Mouse (Mus musculus) limb, embryonic 13.5 days (tissue): Measurements from ENCODE around the gene Gm45753. TPM values are rescaled to one million over a fixed set of nuclear protein-coding genes. Genes with fewer than 3 reads are reported as not detected.
"Not testable (repeated sequence)": the region's sequence is repeated elsewhere in the genome, so short reads cannot be mapped to it uniquely, and the experiment has no call there.

Source experiments
- ATAC-seq: fragments of 200-750 bp; cut with Nextera tagmentation; 2 replicates; pipeline ENCODE4 v1.8.0; 2017; ENCODE audit warnings: low read depth, moderate number of reproducible peaks, moderate TSS enrichment; ENCODE audit not compliant: low FRiP score
- H3K27ac ChIP-seq: fragments of 300-500 bp; sonication (generic); 2 replicates; pipeline ENCODE4 v1.5.1; 2015; ENCODE audit warnings: inconsistent platforms, mild to moderate bottlenecking, moderate library complexity
- H3K27me3 ChIP-seq: fragments of 300-500 bp; sonication (generic); 2 replicates; pipeline ENCODE4 v1.6.1; 2015; ENCODE audit warnings: mild to moderate bottlenecking, inconsistent platforms
- H3K36me3 ChIP-seq: fragments of 300-500 bp; sonication (generic); 2 replicates; pipeline ENCODE4 v1.6.1; 2015; ENCODE audit warnings: inconsistent platforms, mild to moderate bottlenecking, moderate library complexity
- H3K4me1 ChIP-seq: fragments of 300-500 bp; sonication (generic); 2 replicates; pipeline ENCODE4 v1.6.1; 2015; ENCODE audit warnings: inconsistent platforms
- H3K4me2 ChIP-seq: fragments of 300-500 bp; sonication (generic); replicated peaks from 2 replicates; pipeline ENCODE4 v1.6.1; 2015; ENCODE audit warnings: inconsistent platforms, mild to moderate bottlenecking, moderate library complexity
- H3K4me3 ChIP-seq: fragments of 300-500 bp; sonication (generic); 2 replicates; pipeline ENCODE4 v1.5.1; 2015; ENCODE audit warnings: moderate library complexity, mild to moderate bottlenecking, inconsistent platforms
- H3K9ac ChIP-seq: fragments of 300-500 bp; sonication (generic); 2 replicates; pipeline ENCODE4 v1.6.1; 2015; ENCODE audit warnings: mild to moderate bottlenecking, inconsistent platforms
- H3K9me3 ChIP-seq: fragments of 300-500 bp; sonication (generic); 2 replicates; pipeline ENCODE4 v1.6.1; 2016; ENCODE audit warnings: inconsistent platforms
- WGBS: fragments of 180-500 bp; shearing (Covaris S2); methylation state at CpG from one replicate; pipeline ENCODE4 v1.1.7; 2015; 5-methylcytosine and 5-hydroxymethylcytosine counted together
- polyA plus RNA-seq: library from polyadenylated mRNA; unstranded; fragments of >200 nt; fragmentation: Nextera tagmentation; extraction: Ambion mirVana; gene quantifications from 2 replicates; pipeline ENCODE4 v1.2.1, GENCODE M21; 2015

Gene Gm45753
- polyA plus RNA-seq: not detected in 2 replicates

GRCm38 (mm10) chr8:45308366-45308765 lies at the start of gene Gm45753:
Gene Gm45753 (minus strand): TSS chr8:45308466.
- H3K27ac ChIP-seq: no peak within 1 kb of the TSS
- H3K27me3 ChIP-seq: no peaks in the 10 kb centered on the region
- H3K36me3 ChIP-seq: no peaks in the 10 kb centered on the region
- H3K4me2 ChIP-seq: no peak within 1 kb of the TSS
- no peak within 1 kb of the TSS for H3K4me3 ChIP-seq
- H3K4me1 ChIP-seq: no peaks in the 10 kb centered on the region
- ATAC-seq: no peak
- 93% methylated on average over 13 of the region's 13 CpGs for WGBS
- no peaks in the 10 kb centered on the region for H3K9me3 ChIP-seq
- H3K9ac ChIP-seq: no peak within 1 kb of the TSS

- no peak overlapping the region for H3K4me2 ChIP-seq
- H3K4me3 ChIP-seq: no peak overlapping the region
- no peak overlapping the region for H3K9ac ChIP-seq
- H3K27ac ChIP-seq: no peak overlapping the region
- 82% methylated on average over 6 of the region's 6 CpGs for WGBS
- H3K9me3 ChIP-seq: no peaks in the 10 kb centered on the region
- peaks cover 13% of the 10 kb centered on the region for H3K4me1 ChIP-seq
- no peak for ATAC-seq
- no peaks in the 10 kb centered on the region; the same call in 1 of the 2 replicates for H3K27me3 ChIP-seq
- H3K36me3 ChIP-seq: peaks cover 27% of the 10 kb centered on the region
These were observed 47.5 kb upstream of the Gm45753 start for GRCm38 (mm10) chr8:45355809-45356208.

GRCm38 (mm10) chr8:45345031-45345430 lies 36.8 kb upstream of the Gm45753 start:
- WGBS: 18% methylated on average over 6 of the region's 6 CpGs

GRCm38 (mm10) chr8:45344298-45344697 lies 36.0 kb upstream of the Gm45753 start:
- Histone ChIP-seq H3K4me3 (no peak overlapping the region), H3K4me1 (no peaks in the 10 kb centered on the region), H3K36me3 (peaks cover 45% of the 10 kb centered on the region), H3K9me3 (no peaks in the 10 kb centered on the region), H3K27ac (no peak overlapping the region), H3K4me2 (no peak overlapping the region), H3K27me3 (no peaks in the 10 kb centered on the region), H3K9ac (no peak overlapping the region)
- no peak for ATAC-seq
- WGBS: 94% methylated on average over 8 of the region's 8 CpGs

More at GRCm38 (mm10) chr8:45345031-45345430, 36.8 kb upstream of the Gm45753 start:
- H3K4me2 ChIP-seq: no peak overlapping the region
- H3K9ac ChIP-seq: no peak overlapping the region
- no peaks in the 10 kb centered on the region for H3K9me3 ChIP-seq
- H3K4me1 ChIP-seq: no peaks in the 10 kb centered on the region
- peaks cover 47% of the 10 kb centered on the region for H3K36me3 ChIP-seq
- no peak overlapping the region for H3K4me3 ChIP-seq
- ATAC-seq: 0 out of 2 replicates have a peak, but pooled peaks have one; percentile 32
- no peak overlapping the region for H3K27ac ChIP-seq
- no peaks in the 10 kb centered on the region for H3K27me3 ChIP-seq

GRCm38 (mm10) chr8:45341630-45342628 lies 33.7 kb upstream of the Gm45753 start:
- Histone ChIP-seq H3K9me3 (no peaks in the 10 kb centered on the region), H3K4me2 (no peak overlapping the region), H3K27ac (no peak overlapping the region), H3K36me3 (peaks cover 34% of the 10 kb centered on the region), H3K9ac (no peak overlapping the region), H3K4me1 (no peaks in the 10 kb centered on the region), H3K27me3 (no peaks in the 10 kb centered on the region), H3K4me3 (no peak overlapping the region)
- no peak for ATAC-seq
- WGBS: 89% methylated on average over 12 of the region's 12 CpGs

GRCm38 (mm10) chr8:45333493-45333892 lies 25.2 kb upstream of the Gm45753 start:
- WGBS: 2% methylated on average over 8 of the region's 8 CpGs
- peak overlapping the region; percentile 88 for H3K4me2 ChIP-seq
- H3K4me3 ChIP-seq: peak overlapping the region; percentile 67
- no peaks in the 10 kb centered on the region for H3K9me3 ChIP-seq
- peak overlapping the region; percentile 69 for H3K9ac ChIP-seq
- H3K36me3 ChIP-seq: no peaks in the 10 kb centered on the region
- ATAC-seq: peak; percentile 54
- 0 out of 2 replicates have a peak, but pooled peaks cover 4% of the 10 kb centered on the region for H3K27me3 ChIP-seq
- H3K27ac ChIP-seq: no peak overlapping the region
- peaks cover 6% of the 10 kb centered on the region for H3K4me1 ChIP-seq

- Histone ChIP-seq H3K27ac (no peak within 1 kb of the TSS), H3K9ac (peak within 1 kb of the TSS; percentile 69), H3K9me3 (no peaks in the 10 kb centered on the region), H3K27me3 (0 out of 2 replicates have a peak, but pooled peaks cover 4% of the 10 kb centered on the region), H3K4me3 (peak within 1 kb of the TSS; percentile 67), H3K36me3 (no peaks in the 10 kb centered on the region), H3K4me1 (peaks cover 6% of the 10 kb centered on the region), H3K4me2 (peak within 1 kb of the TSS; percentile 88)
- under 1% methylated on average over 44 of the region's 44 CpGs for WGBS
- peak; percentile 87 for ATAC-seq
These were observed 24.6 kb upstream of the Gm45753 start, which contains the start of gene Cyp4v3 for GRCm38 (mm10) chr8:45332685-45333409. Gene Cyp4v3 (minus strand): TSS chr8:45333216.

- no peaks in the 10 kb centered on the region for H3K9me3 ChIP-seq
- no peak overlapping the region for H3K9ac ChIP-seq
- H3K36me3 ChIP-seq: no peaks in the 10 kb centered on the region
- 69% methylated on average over 3 of the region's 3 CpGs for WGBS
- no peak overlapping the region for H3K4me2 ChIP-seq
- H3K27ac ChIP-seq: no peak overlapping the region
- ATAC-seq: no peak
- H3K4me1 ChIP-seq: peaks cover 6% of the 10 kb centered on the region
- 0 out of 2 replicates have a peak, but pooled peaks cover 4% of the 10 kb centered on the region for H3K27me3 ChIP-seq
- H3K4me3 ChIP-seq: no peak overlapping the region
These were observed 22.6 kb upstream of the Gm45753 start for GRCm38 (mm10) chr8:45330856-45331255.

GRCm38 (mm10) chr8:45329206-45329980 lies 21.1 kb upstream of the Gm45753 start:
- 92% methylated on average over 6 of the region's 6 CpGs for WGBS
- Histone ChIP-seq H3K9me3 (no peaks in the 10 kb centered on the region), H3K36me3 (no peaks in the 10 kb centered on the region), H3K4me1 (peaks cover 6% of the 10 kb centered on the region), H3K4me2 (no peak overlapping the region), H3K9ac (no peak overlapping the region), H3K4me3 (no peak overlapping the region), H3K27me3 (0 out of 2 replicates have a peak, but pooled peaks cover 4% of the 10 kb centered on the region), H3K27ac (no peak overlapping the region)
- no peak for ATAC-seq

GRCm38 (mm10) chr8:45327076-45327475 lies 18.8 kb upstream of the Gm45753 start:
- H3K4me1 ChIP-seq, ATAC-seq, H3K27me3 ChIP-seq, H3K27ac ChIP-seq, H3K9ac ChIP-seq, H3K36me3 ChIP-seq, H3K9me3 ChIP-seq, H3K4me3 ChIP-seq, H3K4me2 ChIP-seq: not testable (repeated sequence)

GRCm38 (mm10) chr8:45324151-45324550 lies 15.9 kb upstream of the Gm45753 start:
- ATAC-seq: no peak
- Histone ChIP-seq H3K4me1 (no peaks in the 10 kb centered on the region), H3K27ac (no peak overlapping the region), H3K4me3 (no peak overlapping the region), H3K4me2 (no peak overlapping the region), H3K36me3 (no peaks in the 10 kb centered on the region), H3K9ac (no peak overlapping the region), H3K27me3 (no peaks in the 10 kb centered on the region), H3K9me3 (no peaks in the 10 kb centered on the region)
- 82% methylated on average over 4 of the region's 4 CpGs for WGBS
